Mouse (Mus musculus): ENCODE measurements at regions not wholly inside any gene's neighbourhood (a gene's known extent, or its start where the extent isn't known, plus 50 kb on each side); places are given as distances from the start of the nearest gene placed in this dataset.

GRCm38 (mm10) chr3:121104571-121105407 lies 66.7 kb downstream of the Rwdd3 start:
- peak; percentile 63 for DNase-seq (ENCODE audit: low read depth)

GRCm38 (mm10) chr3:121102871-121103270 lies 68.6 kb downstream of the Rwdd3 start:
- no peak for DNase-seq (ENCODE audit: low read depth)

GRCm38 (mm10) chr3:121102120-121102519 lies 69.4 kb downstream of the Rwdd3 start:
- no peak for DNase-seq (ENCODE audit: low read depth)

GRCm38 (mm10) chr3:121100211-121100860 lies 71.2 kb downstream of the Rwdd3 start:
- DNase-seq (ENCODE audit: low read depth) = no peak

GRCm38 (mm10) chr3:121093509-121093908 lies 78.0 kb downstream of the Rwdd3 start:
- DNase-seq (ENCODE audit: low read depth) = no peak

- no peak for DNase-seq (ENCODE audit: low read depth)
Measured at GRCm38 (mm10) chr3:121088724-121089123, 82.8 kb downstream of the Rwdd3 start.

GRCm38 (mm10) chr3:121068676-121069075 lies 102.8 kb downstream of the Rwdd3 start:
- DNase-seq (ENCODE audit: low read depth) = no peak

- DNase-seq (ENCODE audit: low read depth) = no peak
Measured at GRCm38 (mm10) chr3:121035904-121036549, 135.5 kb downstream of the Rwdd3 start.

- DNase-seq (ENCODE audit: low read depth) = no peak
Measured at GRCm38 (mm10) chr3:121025546-121026157, 145.8 kb downstream of the Rwdd3 start.

GRCm38 (mm10) chr3:121024810-121025209 lies 146.7 kb downstream of the Rwdd3 start:
- no peak for DNase-seq (ENCODE audit: low read depth)

- DNase-seq (ENCODE audit: low read depth) = no peak
Measured at GRCm38 (mm10) chr3:121021126-121021848, 150.2 kb downstream of the Rwdd3 start.

- DNase-seq (ENCODE audit: low read depth) = no peak
Measured at GRCm38 (mm10) chr3:121009223-121009622, 162.3 kb downstream of the Rwdd3 start.

GRCm38 (mm10) chr3:120983556-120984270 lies 187.8 kb downstream of the Rwdd3 start:
- DNase-seq (ENCODE audit: low read depth) = no peak

- no peak for DNase-seq (ENCODE audit: low read depth)
Measured at GRCm38 (mm10) chr3:120982795-120983555, 188.5 kb downstream of the Rwdd3 start.

- no peak for DNase-seq (ENCODE audit: low read depth)
Measured at GRCm38 (mm10) chr3:120982218-120982617, 189.3 kb downstream of the Rwdd3 start.

GRCm38 (mm10) chr3:120970746-120971466 lies 200.6 kb downstream of the Rwdd3 start:
- DNase-seq (ENCODE audit: low read depth) = no peak

- no peak for DNase-seq (ENCODE audit: low read depth)
Measured at GRCm38 (mm10) chr3:120946906-120947305, 224.6 kb downstream of the Rwdd3 start.

GRCm38 (mm10) chr3:120934401-120934800 lies 237.1 kb downstream of the Rwdd3 start:
- DNase-seq (ENCODE audit: low read depth) = no peak

GRCm38 (mm10) chr3:120920351-120920750 lies 251.1 kb downstream of the Rwdd3 start:
- DNase-seq (ENCODE audit: low read depth) = no peak

- no peak for DNase-seq (ENCODE audit: low read depth)
Measured at GRCm38 (mm10) chr3:120898931-120899330, 272.6 kb downstream of the Rwdd3 start.
